In genomic region chr4:119305418-119305817, GRCm38 (mm10) we compare ENCODE assay signal across 33 mouse cellular contexts. TPM values are rescaled to one million over a fixed set of nuclear protein-coding genes. Genes with fewer than 3 reads are reported as not detected.
DNase-seq lines count a peak whose midpoint lies in the region; ATAC-seq and TF ChIP-seq lines count a peak whose summit lies in the region.
"Had no signal": no experiment of that assay in that cellular context is flagged by ENCODE, and none has a peak within 500 bp of the region (broad histone marks: within the 10 kb centered on the region; RNA-seq: fewer than 3 reads in every experiment).

No protein-coding gene starts in this region.

- WGBS in kidney, postnatal 0 days, result 38% methylated on average over 5 of the region's 5 CpGs
- WGBS in intestine, embryonic 16.5 days, result 69% methylated on average over 5 of the region's 5 CpGs

- no peaks in the 10 kb centered on the region for H3K27me3 ChIP-seq in kidney, postnatal 0 days (ENCODE audit: insufficient read depth, low read length)
- H3K27me3 ChIP-seq in intestine, embryonic 16.5 days (replicated peaks; ENCODE audit: control insufficient read depth, insufficient read depth, low read length), result no peaks in the 10 kb centered on the region
- H3K27me3 ChIP-seq: hindbrain, embryonic 12.5 days; intestine, embryonic 15.5 days; limb, embryonic 13.5 days; lung, embryonic 15.5 days; neural tube, embryonic 12.5 days had no signal

- peak overlapping the region; percentile 72 for H3K27ac ChIP-seq in kidney, postnatal 0 days
- H3K27ac ChIP-seq in intestine, embryonic 16.5 days (ENCODE audit: low read length), result no peak overlapping the region
- H3K27ac ChIP-seq: heart, embryonic 10.5 days; hindbrain, embryonic 12.5 days; hindbrain, postnatal 0 days; intestine, embryonic 15.5 days; layer of hippocampus, adult 2 months; left cerebral cortex, adult 2 months; limb, embryonic 13.5 days; lung, embryonic 15.5 days; neural tube, embryonic 12.5 days had no signal

- ATAC-seq in kidney, postnatal 0 days (replicated peaks; ENCODE audit: low FRiP score, low read depth), result peak; percentile 82; the same call in 1 of the 2 replicates
- ATAC-seq in intestine, embryonic 16.5 days, result no peak
- ATAC-seq: forebrain, embryonic 14.5 days; hindbrain, postnatal 0 days; intestine, embryonic 15.5 days had no signal

- peaks cover 12% of the 10 kb centered on the region; the same call in 1 of the 2 replicates for H3K36me3 ChIP-seq in kidney, postnatal 0 days (ENCODE audit: insufficient read depth, low read length)
- H3K36me3 ChIP-seq in intestine, embryonic 16.5 days (ENCODE audit: control insufficient read depth, insufficient read depth, low read length), result peaks cover 8% of the 10 kb centered on the region; the same call in 1 of the 2 replicates

- no peak overlapping the region for H3K4me2 ChIP-seq in kidney, postnatal 0 days (ENCODE audit: low read length)
- H3K4me2 ChIP-seq in intestine, embryonic 16.5 days (ENCODE audit: low read depth, low read length), result no peak overlapping the region
- H3K4me2 ChIP-seq: hindbrain, embryonic 12.5 days; intestine, embryonic 15.5 days; limb, embryonic 13.5 days; liver, embryonic 11.5 days; lung, embryonic 15.5 days; midbrain, embryonic 11.5 days; neural tube, embryonic 12.5 days had no signal

- peak; percentile 38 for DNase-seq in Muller cell, postnatal 12 days (ENCODE audit: inconsistent ontology term)
- peak; percentile 84 to 88 for DNase-seq in kidney, adult 8-10 months
- peak; percentile 54 for DNase-seq in kidney, postnatal 0 days (ENCODE audit: low spot score)
- peak; percentile 55 to 71 for DNase-seq in kidney, postnatal 4 days
- no peak for DNase-seq in heart, adult 9 months (ENCODE audit: low spot score in 2 of 2)
- DNase-seq in thymus, adult 18-20 months, result no peak
- DNase-seq: adrenal gland, adult 2 months; adrenal gland, postnatal 36 days; cerebellum, adult 2 months; cerebellum, postnatal 14 days; gastrocnemius, postnatal 14 days; heart, postnatal 36 days; lung, postnatal 36 days; thymus, postnatal 14 days had no signal

- H3K4me1 ChIP-seq in kidney, postnatal 0 days (replicated peaks; ENCODE audit: insufficient read depth, low read length), result no peaks in the 10 kb centered on the region; the same call in 1 of the 2 replicates
- no peaks in the 10 kb centered on the region for H3K4me1 ChIP-seq in intestine, embryonic 16.5 days (ENCODE audit: control insufficient read depth, insufficient read depth, low read length)
- H3K4me1 ChIP-seq: heart, embryonic 10.5 days; hindbrain, embryonic 12.5 days; intestine, embryonic 15.5 days; limb, embryonic 13.5 days; lung, embryonic 15.5 days; neural tube, embryonic 12.5 days had no signal

- no peak overlapping the region for H3K4me3 ChIP-seq in kidney, postnatal 0 days (replicated peaks; ENCODE audit: low read depth, low read length)
- H3K4me3 ChIP-seq in intestine, embryonic 16.5 days (ENCODE audit: low read length), result no peak overlapping the region
- H3K4me3 ChIP-seq: heart, embryonic 10.5 days; hindbrain, embryonic 12.5 days; intestine, embryonic 15.5 days; layer of hippocampus, adult 2 months; left cerebral cortex, adult 2 months; limb, embryonic 13.5 days; lung, embryonic 15.5 days; myocyte; neural tube, embryonic 12.5 days had no signal

- TF ChIP-seq CTCF in kidney, postnatal 0 days (IDR thresholded peaks at IDR 0.05; ENCODE audit: low read depth), result no peak

- H3K9me3 ChIP-seq in kidney, postnatal 0 days (replicated peaks; ENCODE audit: low read length), result no peaks in the 10 kb centered on the region
- no peaks in the 10 kb centered on the region for H3K9me3 ChIP-seq in intestine, embryonic 16.5 days (ENCODE audit: control insufficient read depth, low read length)
- H3K9me3 ChIP-seq: heart, embryonic 10.5 days; hindbrain, embryonic 12.5 days; intestine, embryonic 15.5 days; limb, embryonic 13.5 days; lung, embryonic 15.5 days; neural tube, embryonic 12.5 days had no signal

- no peak overlapping the region for H3K9ac ChIP-seq in kidney, postnatal 0 days (ENCODE audit: low read depth, low read length)
- no peak overlapping the region for H3K9ac ChIP-seq in intestine, embryonic 16.5 days (ENCODE audit: low read depth, low read length)
- H3K9ac ChIP-seq: hindbrain, embryonic 12.5 days; intestine, embryonic 15.5 days; limb, embryonic 13.5 days; lung, embryonic 15.5 days; neural tube, embryonic 12.5 days had no signal

RNA-seq across cellular contexts. Expression of gene Ybx1, which starts 11.0 kb away (rescaled TPM):
- 606 and 676 TPM in 2 replicates for polyA plus RNA-seq in kidney, postnatal 0 days (2015; fragmentation: Nextera tagmentation; extraction: Ambion mirVana)
- 420 and 457 TPM in 2 replicates for polyA plus RNA-seq in intestine, embryonic 16.5 days (2015; fragmentation: Nextera tagmentation; extraction: Ambion mirVana)

RNA-seq across cellular contexts. Expression of gene Ppih, which starts 14.9 kb away (rescaled TPM):
- 74.6 and 75.7 TPM in 2 replicates for polyA plus RNA-seq in kidney, postnatal 0 days (2015; fragmentation: Nextera tagmentation; extraction: Ambion mirVana)
- 69.6 and 73.9 TPM in 2 replicates for polyA plus RNA-seq in intestine, embryonic 16.5 days (2015; fragmentation: Nextera tagmentation; extraction: Ambion mirVana)

RNA-seq across cellular contexts. Expression of gene Cldn19, which starts 50.2 kb away (rescaled TPM):
- 70.2 and 72.5 TPM in 2 replicates for polyA plus RNA-seq in kidney, postnatal 0 days (2015; fragmentation: Nextera tagmentation; extraction: Ambion mirVana)
- polyA plus RNA-seq in intestine, embryonic 16.5 days (2015; fragmentation: Nextera tagmentation; extraction: Ambion mirVana), result 0.28 and 0.60 TPM in 2 replicates
- polyA plus RNA-seq: embryonic facial prominence, embryonic 11.5 days; heart, embryonic 10.5 days; heart, embryonic 16.5 days; liver, embryonic 11.5 days; liver, embryonic 16.5 days; lung, embryonic 15.5 days; stomach, embryonic 14.5 days; testis, adult 2 months had no signal

Comparison
In these comparisons a context has a peak if more than half of its experiments do, and no peak if none do; other contexts are left out.
1. DNase-seq: peak in Muller cell, postnatal 12 days (single experiment), kidney, adult 8-10 months (2 of 2), kidney, postnatal 0 days (single experiment) and kidney, postnatal 4 days (2 of 2); none in heart, adult 9 months (0 of 2) and thymus, adult 18-20 months (0 of 2).
2. RNA of gene Cldn19, which starts 50.2 kb away (polyA plus RNA-seq): 70.2 to 72.5 TPM in kidney, postnatal 0 days; 0.28 to 0.60 TPM in intestine, embryonic 16.5 days; every median in the first group is over 10 times any median in the second.